Mouse (Mus musculus): ENCODE measurements at regions not wholly inside any gene's neighbourhood (a gene's known extent, or its start where the extent isn't known, plus 50 kb on each side); places are given as distances from the start of the nearest gene placed in this dataset.
"Not testable (repeated sequence)": the region's sequence is repeated elsewhere in the genome, so short reads cannot be mapped to it uniquely, and the experiment has no call there.

GRCm38 (mm10) chr2:17902616-17903015, 94.1 kb downstream of the H2al2a start:
- no peak overlapping the region for H3K4me2 ChIP-seq (ENCODE audit: low read length)
- no peaks in the 10 kb centered on the region for H3K9me3 ChIP-seq (ENCODE audit: control insufficient read depth, low read length)
- H3K27me3 ChIP-seq (ENCODE audit: control insufficient read depth, insufficient read depth, low read length) = no peaks in the 10 kb centered on the region
- no peaks in the 10 kb centered on the region for H3K4me1 ChIP-seq (ENCODE audit: control insufficient read depth, insufficient read depth, low read length)
- no peak for ATAC-seq (ENCODE audit: low FRiP score, low TSS enrichment)
- no peak overlapping the region for H3K4me3 ChIP-seq (replicated peaks; ENCODE audit: low read depth, low read length)
- no peak overlapping the region for H3K27ac ChIP-seq (replicated peaks; ENCODE audit: low read depth, low read length)
- WGBS = 79% methylated on average over 1 of the region's 1 CpGs
- no peaks in the 10 kb centered on the region for H3K36me3 ChIP-seq (ENCODE audit: control insufficient read depth, insufficient read depth, low read length)
- no peak for DNase-seq
- H3K9ac ChIP-seq (replicated peaks; ENCODE audit: low read length) = no peak overlapping the region

GRCm38 (mm10) chr2:17900202-17900601, 96.6 kb downstream of the H2al2a start:
- Histone ChIP-seq H3K9me3 (ENCODE audit: control insufficient read depth, low read length) (no peaks in the 10 kb centered on the region), H3K27me3 (ENCODE audit: control insufficient read depth, insufficient read depth, low read length) (no peaks in the 10 kb centered on the region), H3K27ac (replicated peaks; ENCODE audit: low read depth, low read length) (no peak overlapping the region), H3K4me2 (ENCODE audit: low read length) (no peak overlapping the region), H3K4me1 (ENCODE audit: control insufficient read depth, insufficient read depth, low read length) (no peaks in the 10 kb centered on the region), H3K9ac (replicated peaks; ENCODE audit: low read length) (no peak overlapping the region), H3K36me3 (ENCODE audit: control insufficient read depth, insufficient read depth, low read length) (no peaks in the 10 kb centered on the region), H3K4me3 (replicated peaks; ENCODE audit: low read depth, low read length) (no peak overlapping the region)
- ATAC-seq (ENCODE audit: low FRiP score, low TSS enrichment) (no peak), DNase-seq (no peak)
- 48% methylated on average over 8 of the region's 8 CpGs for WGBS

GRCm38 (mm10) chr2:17898780-17899179, 98.0 kb downstream of the H2al2a start:
- no peak overlapping the region for H3K4me2 ChIP-seq (ENCODE audit: low read length)
- H3K27ac ChIP-seq (replicated peaks; ENCODE audit: low read depth, low read length) = no peak overlapping the region
- no peak overlapping the region for H3K4me3 ChIP-seq (replicated peaks; ENCODE audit: low read depth, low read length)
- no peaks in the 10 kb centered on the region for H3K27me3 ChIP-seq (ENCODE audit: control insufficient read depth, insufficient read depth, low read length)
- no peaks in the 10 kb centered on the region for H3K36me3 ChIP-seq (ENCODE audit: control insufficient read depth, insufficient read depth, low read length)
- no peaks in the 10 kb centered on the region for H3K4me1 ChIP-seq (ENCODE audit: control insufficient read depth, insufficient read depth, low read length)
- 44% methylated on average over 3 of the region's 3 CpGs for WGBS
- H3K9me3 ChIP-seq (ENCODE audit: control insufficient read depth, low read length) = no peaks in the 10 kb centered on the region
- DNase-seq (no peak), ATAC-seq (ENCODE audit: low FRiP score, low TSS enrichment) (no peak)
- no peak overlapping the region for H3K9ac ChIP-seq (replicated peaks; ENCODE audit: low read length)

GRCm38 (mm10) chr2:17896036-17896435, 100.7 kb downstream of the H2al2a start:
- Histone ChIP-seq H3K27me3 (ENCODE audit: control insufficient read depth, insufficient read depth, low read length) (no peaks in the 10 kb centered on the region), H3K9ac (replicated peaks; ENCODE audit: low read length) (no peak overlapping the region), H3K4me3 (replicated peaks; ENCODE audit: low read depth, low read length) (no peak overlapping the region), H3K4me2 (ENCODE audit: low read length) (no peak overlapping the region), H3K36me3 (ENCODE audit: control insufficient read depth, insufficient read depth, low read length) (no peaks in the 10 kb centered on the region), H3K4me1 (ENCODE audit: control insufficient read depth, insufficient read depth, low read length) (no peaks in the 10 kb centered on the region), H3K27ac (replicated peaks; ENCODE audit: low read depth, low read length) (no peak overlapping the region), H3K9me3 (ENCODE audit: control insufficient read depth, low read length) (no peaks in the 10 kb centered on the region)
- DNase-seq (no peak), ATAC-seq (ENCODE audit: low FRiP score, low TSS enrichment) (no peak)
- 93% methylated on average over 2 of the region's 2 CpGs for WGBS

GRCm38 (mm10) chr2:17892661-17893060, 104.1 kb downstream of the H2al2a start:
- not testable (repeated sequence) for ATAC-seq (ENCODE audit: low FRiP score, low TSS enrichment)

GRCm38 (mm10) chr2:17887699-17888098, 109.1 kb downstream of the H2al2a start:
- H3K9me3 ChIP-seq (ENCODE audit: control insufficient read depth, low read length) = no peaks in the 10 kb centered on the region
- no peak overlapping the region for H3K4me3 ChIP-seq (replicated peaks; ENCODE audit: low read depth, low read length)
- ATAC-seq (ENCODE audit: low FRiP score, low TSS enrichment) (no peak), DNase-seq (peak; percentile 5)
- H3K4me1 ChIP-seq (ENCODE audit: control insufficient read depth, insufficient read depth, low read length) = no peaks in the 10 kb centered on the region
- H3K27me3 ChIP-seq (ENCODE audit: control insufficient read depth, insufficient read depth, low read length) = no peaks in the 10 kb centered on the region
- H3K36me3 ChIP-seq (ENCODE audit: control insufficient read depth, insufficient read depth, low read length) = no peaks in the 10 kb centered on the region
- H3K9ac ChIP-seq (replicated peaks; ENCODE audit: low read length) = no peak overlapping the region
- whole genome bisulfite sequencing = 26% methylated on average over 3 of the region's 3 CpGs
- H3K27ac ChIP-seq (replicated peaks; ENCODE audit: low read depth, low read length) = no peak overlapping the region
- no peak overlapping the region for H3K4me2 ChIP-seq (ENCODE audit: low read length)

More at GRCm38 (mm10) chr2:17892661-17893060, 104.1 kb downstream of the H2al2a start:
- 96% methylated on average over 7 of the region's 7 CpGs for WGBS
- H3K9me3 ChIP-seq (ENCODE audit: control insufficient read depth, low read length); H3K27ac ChIP-seq (replicated peaks; ENCODE audit: low read depth, low read length); H3K27me3 ChIP-seq (ENCODE audit: control insufficient read depth, insufficient read depth, low read length); H3K9ac ChIP-seq (replicated peaks; ENCODE audit: low read length); DNase-seq; H3K36me3 ChIP-seq (ENCODE audit: control insufficient read depth, insufficient read depth, low read length); H3K4me1 ChIP-seq (ENCODE audit: control insufficient read depth, insufficient read depth, low read length); H3K4me3 ChIP-seq (replicated peaks; ENCODE audit: low read depth, low read length); H3K4me2 ChIP-seq (ENCODE audit: low read length): not testable (repeated sequence)

- Histone ChIP-seq H3K4me3 (replicated peaks; ENCODE audit: low read depth, low read length) (no peak overlapping the region), H3K4me1 (ENCODE audit: control insufficient read depth, insufficient read depth, low read length) (peaks cover 6% of the 10 kb centered on the region; the same call in 1 of the 2 replicates), H3K36me3 (ENCODE audit: control insufficient read depth, insufficient read depth, low read length) (no peaks in the 10 kb centered on the region), H3K9me3 (ENCODE audit: control insufficient read depth, low read length) (no peaks in the 10 kb centered on the region), H3K4me2 (ENCODE audit: low read length) (no peak overlapping the region), H3K27ac (replicated peaks; ENCODE audit: low read depth, low read length) (no peak overlapping the region), H3K9ac (replicated peaks; ENCODE audit: low read length) (no peak overlapping the region), H3K27me3 (ENCODE audit: control insufficient read depth, insufficient read depth, low read length) (no peaks in the 10 kb centered on the region)
- 85% methylated on average over 12 of the region's 12 CpGs for WGBS
- DNase-seq (no peak), ATAC-seq (ENCODE audit: low FRiP score, low TSS enrichment) (no peak)
Measured at GRCm38 (mm10) chr2:17882389-17882788, 114.4 kb downstream of the H2al2a start.

- DNase-seq = peak; percentile 24
- H3K27ac ChIP-seq (replicated peaks; ENCODE audit: low read depth, low read length) = no peak overlapping the region
- no peaks in the 10 kb centered on the region for H3K9me3 ChIP-seq (ENCODE audit: control insufficient read depth, low read length)
- no peak overlapping the region for H3K4me3 ChIP-seq (replicated peaks; ENCODE audit: low read depth, low read length)
- H3K9ac ChIP-seq (replicated peaks; ENCODE audit: low read length) = no peak overlapping the region
- no peak for ATAC-seq (ENCODE audit: low FRiP score, low TSS enrichment)
- 37% methylated on average over 11 of the region's 11 CpGs for WGBS
- no peaks in the 10 kb centered on the region for H3K27me3 ChIP-seq (ENCODE audit: control insufficient read depth, insufficient read depth, low read length)
- no peaks in the 10 kb centered on the region for H3K36me3 ChIP-seq (ENCODE audit: control insufficient read depth, insufficient read depth, low read length)
- H3K4me2 ChIP-seq (ENCODE audit: low read length) = no peak overlapping the region
- peaks cover 6% of the 10 kb centered on the region; the same call in 1 of the 2 replicates for H3K4me1 ChIP-seq (ENCODE audit: control insufficient read depth, insufficient read depth, low read length)
Measured at GRCm38 (mm10) chr2:17880800-17881717, 115.7 kb downstream of the H2al2a start.

GRCm38 (mm10) chr2:17877901-17878300, 118.9 kb downstream of the H2al2a start:
- DNase-seq (no peak), ATAC-seq (ENCODE audit: low FRiP score, low TSS enrichment) (no peak)
- no peak overlapping the region for H3K27ac ChIP-seq (replicated peaks; ENCODE audit: low read depth, low read length)
- H3K9me3 ChIP-seq (ENCODE audit: control insufficient read depth, low read length) = no peaks in the 10 kb centered on the region
- H3K4me3 ChIP-seq (replicated peaks; ENCODE audit: low read depth, low read length) = no peak overlapping the region
- H3K4me2 ChIP-seq (ENCODE audit: low read length) = no peak overlapping the region
- H3K9ac ChIP-seq (replicated peaks; ENCODE audit: low read length) = no peak overlapping the region
- no peaks in the 10 kb centered on the region for H3K27me3 ChIP-seq (ENCODE audit: control insufficient read depth, insufficient read depth, low read length)
- 100% methylated on average over 1 of the region's 1 CpGs for WGBS
- no peaks in the 10 kb centered on the region for H3K36me3 ChIP-seq (ENCODE audit: control insufficient read depth, insufficient read depth, low read length)
- peaks cover 6% of the 10 kb centered on the region; the same call in 1 of the 2 replicates for H3K4me1 ChIP-seq (ENCODE audit: control insufficient read depth, insufficient read depth, low read length)

Data from midbrain, embryonic 14.5 days (tissue).